Mouse (Mus musculus) kidney, postnatal 0 days (tissue): ENCODE results near the gene Togaram2. TPM values are rescaled to one million over a fixed set of nuclear protein-coding genes. Genes with fewer than 3 reads are reported as not detected.
"Not testable (repeated sequence)": the region's sequence is repeated elsewhere in the genome, so short reads cannot be mapped to it uniquely, and the experiment has no call there.

ENCODE experiments used
- ATAC-seq: fragments of 200-750 bp; cut with Nextera tagmentation; replicated peaks from 2 replicates; pipeline ENCODE4 v1.8.0; 2017; ENCODE audit warnings: low read depth, moderate number of reproducible peaks, moderate TSS enrichment, moderate library complexity; ENCODE audit not compliant: low FRiP score
- DNase-seq: peaks from one replicate; pipeline ENCODE4 v3.0.0-alpha.2; 2016; ENCODE audit warnings: low spot score
- H3K27ac ChIP-seq: fragments of 300-500 bp; sonication (generic); 2 replicates; pipeline ENCODE4 v1.5.1; 2014; ENCODE audit warnings: mild to moderate bottlenecking
- H3K27me3 ChIP-seq: fragments of 300-500 bp; sonication (generic); 2 replicates; pipeline ENCODE4 v1.6.1; 2014; ENCODE audit warnings: low read length, mixed read lengths; ENCODE audit not compliant: insufficient read depth
- H3K36me3 ChIP-seq: fragments of 300-500 bp; sonication (generic); 2 replicates; pipeline ENCODE4 v1.6.1; 2014; ENCODE audit warnings: low read length, mixed read lengths; ENCODE audit not compliant: insufficient read depth
- H3K4me1 ChIP-seq: fragments of 300-500 bp; sonication (generic); replicated peaks from 2 replicates; pipeline ENCODE4 v1.6.1; 2014; ENCODE audit warnings: antibody characterized with exemption, low read length, mixed read lengths; ENCODE audit not compliant: insufficient read depth
- H3K4me2 ChIP-seq: fragments of 300-500 bp; sonication (generic); 2 replicates; pipeline ENCODE4 v1.6.1; 2014; ENCODE audit warnings: mild to moderate bottlenecking, low read length, moderate library complexity, mixed read lengths
- H3K4me3 ChIP-seq: fragments of 300-500 bp; sonication (generic); replicated peaks from 2 replicates; pipeline ENCODE4 v1.5.1; 2014; ENCODE audit warnings: low read depth, low read length
- H3K9ac ChIP-seq: fragments of 300-500 bp; sonication (generic); 2 replicates; pipeline ENCODE4 v1.6.1; 2014; ENCODE audit warnings: low read depth, low read length
- H3K9me3 ChIP-seq: fragments of 300-500 bp; sonication (generic); replicated peaks from 2 replicates; pipeline ENCODE4 v1.6.1; 2016; ENCODE audit warnings: low read length, inconsistent platforms, mixed read lengths
- CTCF ChIP-seq: IDR thresholded peaks from 2 replicates; pipeline ENCODE4 v1.5.1; 2016; ENCODE audit warnings: antibody characterized with exemption, low read depth, mild to moderate bottlenecking, moderate library complexity
- WGBS: fragments of 180-500 bp; shearing (Covaris S2); extraction: QIAGEN DNeasy Blood & Tissue Kit; methylation state at CpG from one replicate; pipeline ENCODE4 v1.1.7; 2014; 5-methylcytosine and 5-hydroxymethylcytosine counted together
- polyA plus RNA-seq: library from polyadenylated mRNA; unstranded; fragments of >200 nt; fragmentation: Nextera tagmentation; extraction: Ambion mirVana; gene quantifications from 2 replicates; pipeline ENCODE4 v1.2.1, GENCODE M21; 2015

Gene Togaram2
- polyA plus RNA-seq, 1 experiment from 2014 or later = 0.46 TPM

GRCm38 (mm10) chr17:71749616-71750168 is 76.6 kb downstream of the Togaram2 start:
- ATAC-seq (no peak), DNase-seq (no peak)
- Histone ChIP-seq H3K36me3 (no peaks in the 10 kb centered on the region), H3K9me3 (no peaks in the 10 kb centered on the region), H3K4me3 (no peak overlapping the region), H3K4me1 (no peaks in the 10 kb centered on the region), H3K4me2 (no peak overlapping the region), H3K27ac (no peak overlapping the region), H3K27me3 (0 out of 2 replicates have a peak, but pooled peaks cover 3% of the 10 kb centered on the region), H3K9ac (no peak overlapping the region)
- WGBS = 75% methylated on average over 9 of the region's 9 CpGs
- TF ChIP-seq CTCF = no peak

GRCm38 (mm10) chr17:71752831-71753230 is 79.8 kb downstream of the Togaram2 start, which contains the start of gene Pcare:
Gene Pcare (minus strand): TSS chr17:71752894.
- no peak within 1 kb of the TSS for H3K9ac ChIP-seq
- DNase-seq (no peak), ATAC-seq (no peak)
- H3K4me3 ChIP-seq = no peak within 1 kb of the TSS
- H3K4me2 ChIP-seq = no peak within 1 kb of the TSS
- no peak for TF ChIP-seq CTCF
- H3K27me3 ChIP-seq = 0 out of 2 replicates have a peak, but pooled peaks cover 3% of the 10 kb centered on the region
- no peak within 1 kb of the TSS for H3K27ac ChIP-seq
- no peaks in the 10 kb centered on the region for H3K9me3 ChIP-seq
- 67% methylated on average over 10 of the region's 10 CpGs for WGBS
- H3K4me1 ChIP-seq = no peaks in the 10 kb centered on the region
- no peaks in the 10 kb centered on the region for H3K36me3 ChIP-seq

- Histone ChIP-seq H3K27ac (no peak overlapping the region), H3K4me2 (no peak overlapping the region), H3K9me3 (no peaks in the 10 kb centered on the region), H3K4me3 (no peak overlapping the region), H3K36me3 (no peaks in the 10 kb centered on the region), H3K4me1 (no peaks in the 10 kb centered on the region), H3K27me3 (no peaks in the 10 kb centered on the region), H3K9ac (no peak overlapping the region)
- 68% methylated on average over 7 of the region's 7 CpGs for WGBS
- no peak for DNase-seq
- TF ChIP-seq CTCF = no peak
- ATAC-seq = no peak
Observed at GRCm38 (mm10) chr17:71760536-71760935, 87.5 kb downstream of the Togaram2 start.

- DNase-seq, H3K4me3 ChIP-seq, H3K9ac ChIP-seq, H3K4me2 ChIP-seq, H3K4me1 ChIP-seq, H3K36me3 ChIP-seq, ATAC-seq, H3K27me3 ChIP-seq, H3K27ac ChIP-seq, H3K9me3 ChIP-seq: not testable (repeated sequence)
- WGBS = 81% methylated on average over 1 of the region's 1 CpGs
Observed at GRCm38 (mm10) chr17:71768173-71768572, 95.1 kb downstream of the Togaram2 start, which contains the start of gene Clip4. Gene Clip4 (plus strand): TSS chr17:71768473.

GRCm38 (mm10) chr17:71769564-71769963 is 96.5 kb downstream of the Togaram2 start:
- DNase-seq = no peak
- no peaks in the 10 kb centered on the region for H3K4me1 ChIP-seq
- no peaks in the 10 kb centered on the region for H3K27me3 ChIP-seq
- no peaks in the 10 kb centered on the region for H3K9me3 ChIP-seq
- ATAC-seq = no peak
- H3K36me3 ChIP-seq = no peaks in the 10 kb centered on the region
- no peak overlapping the region for H3K9ac ChIP-seq
- TF ChIP-seq CTCF = no peak
- no peak overlapping the region for H3K4me3 ChIP-seq
- WGBS = 38% methylated on average over 6 of the region's 6 CpGs
- H3K4me2 ChIP-seq = no peak overlapping the region
- no peak overlapping the region for H3K27ac ChIP-seq

GRCm38 (mm10) chr17:71770696-71771095 is 97.6 kb downstream of the Togaram2 start:
- Histone ChIP-seq H3K27me3 (no peaks in the 10 kb centered on the region), H3K27ac (no peak overlapping the region), H3K9ac (no peak overlapping the region), H3K4me1 (no peaks in the 10 kb centered on the region), H3K4me2 (no peak overlapping the region), H3K36me3 (no peaks in the 10 kb centered on the region), H3K9me3 (no peaks in the 10 kb centered on the region), H3K4me3 (no peak overlapping the region)
- DNase-seq = no peak
- 83% methylated on average over 3 of the region's 3 CpGs for WGBS
- TF ChIP-seq CTCF = no peak
- ATAC-seq = no peak

GRCm38 (mm10) chr17:71774173-71774572 is 101.1 kb downstream of the Togaram2 start:
- no peaks in the 10 kb centered on the region for H3K27me3 ChIP-seq
- H3K9ac ChIP-seq = no peak overlapping the region
- WGBS = 69% methylated on average over 4 of the region's 4 CpGs
- H3K36me3 ChIP-seq = no peaks in the 10 kb centered on the region
- DNase-seq (no peak), ATAC-seq (no peak)
- no peak overlapping the region for H3K27ac ChIP-seq
- no peak overlapping the region for H3K4me3 ChIP-seq
- no peaks in the 10 kb centered on the region for H3K9me3 ChIP-seq
- H3K4me2 ChIP-seq = no peak overlapping the region
- no peak for TF ChIP-seq CTCF
- no peaks in the 10 kb centered on the region for H3K4me1 ChIP-seq
